In the genomic region with DNA sequence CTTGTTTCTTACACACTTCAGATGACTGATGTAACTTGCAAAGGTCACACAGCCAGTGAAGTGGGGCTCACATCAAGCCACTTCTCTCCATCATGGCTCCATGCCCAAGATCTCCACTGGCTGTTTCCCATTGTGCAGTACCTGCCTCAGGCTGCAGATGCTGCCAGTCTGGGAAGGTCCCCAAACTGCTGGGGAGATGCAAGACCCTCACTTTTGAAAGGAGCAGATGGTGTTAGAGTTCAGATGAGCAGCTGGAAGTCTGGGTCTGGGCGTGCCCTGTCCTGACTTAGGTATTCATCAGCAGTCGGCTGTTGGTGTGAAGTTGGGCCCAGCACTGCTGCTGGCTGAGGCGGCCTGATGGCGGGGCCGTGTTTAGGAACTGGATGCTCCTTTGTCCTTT, we compare ENCODE assay signal across 15 mouse cellular contexts.
DNase-seq lines count a peak whose midpoint lies in the region; ATAC-seq lines count a peak whose summit lies in the region.
"Had no signal": no experiment of that assay in that cellular context is flagged by ENCODE, and none has a peak within 500 bp of the region (broad histone marks: within the 10 kb centered on the region; RNA-seq: fewer than 3 reads in every experiment).

No protein-coding gene starts in this region.

- H3K9me3 ChIP-seq in neural tube, embryonic 12.5 days: no peaks in the 10 kb centered on the region
- no peaks in the 10 kb centered on the region for H3K9me3 ChIP-seq in hindbrain, embryonic 14.5 days (ENCODE audit: control insufficient read depth, low read length)
- H3K9me3 ChIP-seq in neural tube, embryonic 14.5 days (ENCODE audit: control insufficient read depth, low read length): no peaks in the 10 kb centered on the region

- 0 out of 2 replicates have a peak overlapping the region, but pooled peaks have one; percentile 14 for H3K9ac ChIP-seq in neural tube, embryonic 12.5 days
- peak overlapping the region; percentile 28; the same call in 1 of the 2 replicates for H3K9ac ChIP-seq in hindbrain, embryonic 14.5 days
- peak overlapping the region; percentile 39; the same call in 1 of the 2 replicates for H3K9ac ChIP-seq in neural tube, embryonic 14.5 days (replicated peaks; ENCODE audit: low read depth, low read length)

- WGBS in neural tube, embryonic 12.5 days: 25% methylated on average over 5 of the region's 5 CpGs
- WGBS in hindbrain, embryonic 14.5 days: 28% methylated on average over 5 of the region's 5 CpGs
- 27% methylated on average over 5 of the region's 5 CpGs for WGBS in neural tube, embryonic 14.5 days

- no peak overlapping the region for H3K27ac ChIP-seq in neural tube, embryonic 12.5 days
- peak overlapping the region; percentile 50 for H3K27ac ChIP-seq in hindbrain, embryonic 14.5 days
- no peak overlapping the region; the same call in 1 of the 2 replicates for H3K27ac ChIP-seq in neural tube, embryonic 14.5 days (ENCODE audit: low read depth, low read length)

- peaks cover 54% of the 10 kb centered on the region for H3K4me1 ChIP-seq in neural tube, embryonic 12.5 days
- peaks cover 50% of the 10 kb centered on the region for H3K4me1 ChIP-seq in hindbrain, embryonic 14.5 days (replicated peaks; ENCODE audit: control insufficient read depth, insufficient read depth, low read length)
- peaks cover 42% of the 10 kb centered on the region for H3K4me1 ChIP-seq in neural tube, embryonic 14.5 days (ENCODE audit: control insufficient read depth, insufficient read depth, low read length)

- no peaks in the 10 kb centered on the region for H3K27me3 ChIP-seq in neural tube, embryonic 12.5 days (replicated peaks)
- no peaks in the 10 kb centered on the region for H3K27me3 ChIP-seq in hindbrain, embryonic 14.5 days (ENCODE audit: control insufficient read depth, insufficient read depth, low read length)
- no peaks in the 10 kb centered on the region for H3K27me3 ChIP-seq in neural tube, embryonic 14.5 days (ENCODE audit: control insufficient read depth, insufficient read depth, low read length)

- no peaks in the 10 kb centered on the region for H3K36me3 ChIP-seq in neural tube, embryonic 12.5 days
- H3K36me3 ChIP-seq in hindbrain, embryonic 14.5 days (replicated peaks; ENCODE audit: control insufficient read depth, insufficient read depth): no peaks in the 10 kb centered on the region
- no peaks in the 10 kb centered on the region for H3K36me3 ChIP-seq in neural tube, embryonic 14.5 days (ENCODE audit: control insufficient read depth, insufficient read depth, low read length)

- no peak overlapping the region for H3K4me2 ChIP-seq in neural tube, embryonic 12.5 days (replicated peaks)
- no peak overlapping the region for H3K4me2 ChIP-seq in hindbrain, embryonic 14.5 days (replicated peaks)
- H3K4me2 ChIP-seq in neural tube, embryonic 14.5 days (ENCODE audit: low read depth, low read length): no peak overlapping the region

- ATAC-seq in neural tube, embryonic 12.5 days (ENCODE audit: low FRiP score, low read depth): no peak
- no peak for ATAC-seq in hindbrain, embryonic 14.5 days (ENCODE audit: low FRiP score)
- peak; percentile 22; the same call in 1 of the 2 replicates for ATAC-seq in neural tube, embryonic 14.5 days (ENCODE audit: low read depth)

- no peak overlapping the region for H3K4me3 ChIP-seq in neural tube, embryonic 12.5 days
- no peak overlapping the region for H3K4me3 ChIP-seq in hindbrain, embryonic 14.5 days (replicated peaks; ENCODE audit: low read length)
- no peak overlapping the region for H3K4me3 ChIP-seq in neural tube, embryonic 14.5 days (ENCODE audit: low read depth, low read length)
- H3K4me3 ChIP-seq: myocyte had no signal

- peak; percentile 35 for DNase-seq in embryo, embryonic 10 days (ENCODE audit: low spot score)
- DNase-seq in embryo, embryonic 9.5 days (ENCODE audit: extremely low spot score): no peak
- DNase-seq in neural tube, embryonic 10.5 days (ENCODE audit: extremely low spot score, low spot score): no peak
- no peak for DNase-seq in hindbrain, embryonic 14.5 days (ENCODE audit: low spot score)
- no peak for DNase-seq in frontal cortex, postnatal 36 days (ENCODE audit: low spot score in 2 of 2)
- DNase-seq in thymus, postnatal 25 days: no peak
- DNase-seq: adrenal gland, adult 8-10 months; cerebellum, postnatal 36 days; gastrocnemius, postnatal 36 days; lung, postnatal 14 days; spleen, adult 18-20 months; thymus, adult 18-20 months had no signal
